Mouse (Mus musculus) kidney, adult 9 months (tissue): ENCODE measurements around the gene Nkg7.

Experiments
- DNase-seq: peaks from one replicate; pipeline ENCODE4 v3.0.0; 2022

Gene Nkg7

DNA sequence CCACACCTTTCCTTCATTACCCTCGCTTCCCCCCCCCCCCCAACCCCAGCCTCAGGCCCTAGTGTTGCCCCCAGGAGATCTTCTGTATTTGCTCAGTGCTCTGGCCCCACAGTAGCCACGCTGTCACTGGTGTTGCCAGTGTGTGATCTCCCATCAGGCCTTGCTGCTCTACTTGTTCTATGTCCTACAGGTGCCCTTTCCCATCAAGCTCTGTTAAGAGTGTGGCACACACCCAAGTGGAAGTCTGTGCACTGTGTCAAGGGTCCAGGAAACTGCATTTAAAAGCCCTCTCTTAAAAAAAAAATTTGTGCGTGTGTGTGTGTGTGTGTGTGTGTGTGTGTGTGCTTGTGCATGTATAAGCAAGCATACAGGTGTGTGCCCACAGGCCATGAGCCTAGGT lies 11.4 kb downstream of the Nkg7 start:
- peak; percentile 74 for DNase-seq

DNA sequence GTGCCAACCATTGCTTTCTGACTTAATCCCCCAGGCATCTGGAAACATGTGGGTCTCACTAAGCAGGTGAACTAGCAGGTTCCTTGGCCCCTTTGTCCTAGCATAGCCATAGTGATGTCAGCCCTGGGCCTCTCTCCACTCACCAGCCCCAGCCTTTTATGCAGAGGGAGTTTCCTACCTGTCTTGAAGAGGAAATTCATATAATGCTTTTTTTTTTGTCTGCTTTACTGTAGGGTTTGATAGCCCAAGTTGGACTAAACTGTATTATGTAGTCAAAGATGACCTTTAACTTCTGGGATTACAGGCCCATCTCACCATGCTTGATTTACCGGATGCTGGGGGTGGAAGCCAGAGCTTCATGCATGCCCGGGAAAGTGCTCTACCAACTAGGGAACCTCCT lies 12.9 kb downstream of the Nkg7 start:
- DNase-seq: no peak

DNA sequence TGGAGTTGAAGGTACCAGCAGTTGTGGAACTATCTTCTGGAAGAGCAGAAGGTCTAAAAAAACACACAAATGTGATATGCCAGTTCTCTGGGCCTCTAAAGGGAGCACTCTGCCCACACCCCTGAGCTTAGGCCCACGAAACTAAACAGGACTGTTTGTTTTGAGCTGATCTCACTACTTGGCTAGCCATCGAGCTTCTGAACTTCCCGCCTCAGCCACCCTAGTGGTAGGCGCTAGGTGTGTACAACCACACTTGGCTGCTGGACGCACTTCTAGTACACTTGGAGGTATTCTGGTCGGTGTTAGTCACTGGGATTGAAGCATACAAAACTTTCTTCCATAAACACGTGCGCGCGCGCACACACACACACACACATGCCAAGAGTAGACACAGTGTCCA lies 14.9 kb downstream of the Nkg7 start:
- no peak for DNase-seq

DNA sequence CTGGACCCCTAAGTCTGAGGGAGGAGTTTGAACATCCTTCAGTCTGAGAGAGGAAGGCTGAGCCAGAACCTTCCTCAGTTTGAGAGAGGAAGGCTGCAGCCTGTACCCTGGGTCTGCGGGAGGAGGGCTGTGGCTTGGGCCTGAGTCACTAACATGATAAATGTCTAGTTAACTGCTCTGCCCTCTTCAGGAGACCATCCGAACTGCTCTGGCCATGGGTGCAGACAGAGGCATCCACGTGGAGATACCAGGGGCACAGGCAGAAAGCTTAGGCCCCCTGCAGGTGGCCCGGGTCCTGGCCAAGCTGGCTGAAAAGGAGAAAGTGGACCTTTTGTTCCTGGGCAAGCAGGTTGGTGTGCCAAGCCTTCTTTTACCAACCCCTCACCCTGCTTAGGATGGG lies 15.7 kb downstream of the Nkg7 start:
- peak; percentile 50 for DNase-seq

DNA sequence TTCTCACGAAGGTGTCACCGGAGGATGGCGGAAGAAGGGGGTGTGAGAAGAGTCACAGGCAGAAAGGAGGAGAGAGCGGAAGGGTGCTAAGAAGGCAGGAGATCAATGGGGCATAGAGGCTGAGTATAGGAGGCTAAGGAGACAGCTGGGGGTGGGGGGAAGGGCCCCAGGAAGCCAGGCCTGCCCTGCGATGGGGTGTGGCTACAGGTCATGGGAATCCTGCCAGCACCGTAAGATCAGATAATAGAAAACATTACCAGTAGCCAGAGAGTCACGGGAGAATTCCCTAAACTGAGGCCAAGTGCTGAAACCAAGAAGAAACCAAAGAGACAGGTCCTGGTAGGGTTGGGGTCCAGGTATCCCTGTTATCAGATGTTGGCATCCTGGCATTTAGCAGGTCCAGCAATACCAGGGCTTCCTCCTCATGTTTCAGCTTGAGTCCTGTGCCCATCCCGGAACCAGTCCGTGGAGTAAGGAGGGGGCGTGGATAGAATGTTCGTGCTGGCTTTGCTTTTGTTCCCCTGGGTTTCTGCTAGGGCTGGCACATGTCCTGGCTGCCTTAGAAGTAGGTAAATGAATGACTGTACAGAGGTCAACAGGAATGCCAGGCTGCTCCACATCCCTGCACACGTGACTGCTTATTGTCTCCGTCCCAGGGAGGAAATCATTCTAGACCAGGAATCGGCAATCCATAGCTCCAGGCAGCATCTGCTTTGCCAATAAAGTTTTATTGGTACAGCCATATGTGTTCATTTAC lies 16.9 kb downstream of the Nkg7 start:
- DNase-seq: peak; percentile 92

DNA sequence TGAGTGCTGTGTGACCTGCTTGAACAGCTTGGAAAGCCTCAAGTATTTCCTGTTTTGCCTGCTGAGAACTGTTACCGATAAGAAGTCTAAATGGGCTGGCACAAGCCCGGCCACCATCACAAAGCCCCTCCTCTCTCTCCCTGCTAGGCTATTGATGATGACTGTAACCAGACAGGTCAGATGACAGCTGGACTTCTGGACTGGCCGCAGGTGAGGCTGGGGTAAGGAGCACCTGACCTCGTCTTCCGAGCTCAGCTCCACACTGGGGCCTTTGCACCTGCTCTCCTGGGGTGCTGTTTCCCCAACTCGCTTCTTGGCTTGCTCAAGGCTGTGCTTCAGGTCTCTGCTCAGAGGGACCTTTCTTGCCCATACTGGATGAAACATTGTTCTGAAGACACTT lies 17.5 kb downstream of the Nkg7 start:
- peak; percentile 65 for DNase-seq

DNA sequence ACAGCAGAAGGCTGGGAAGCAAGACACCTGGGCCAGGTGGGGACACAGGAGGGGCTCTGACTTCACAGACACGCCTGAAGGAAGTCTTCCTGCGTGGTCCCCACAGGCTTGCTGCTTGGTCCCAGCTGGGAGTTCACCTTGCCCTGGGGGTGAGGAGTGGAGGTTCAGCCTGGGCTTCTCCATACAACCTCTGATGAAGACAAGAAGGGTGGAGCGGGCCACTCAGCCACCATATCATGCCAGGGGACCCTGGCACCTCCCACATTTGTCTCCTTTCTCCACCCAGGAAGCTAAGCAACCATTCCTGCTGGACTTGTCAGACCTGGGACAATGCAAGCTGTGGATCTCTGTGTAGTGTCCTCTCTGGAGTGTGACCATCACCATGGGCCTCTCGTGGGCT lies 26.0 kb downstream of the Nkg7 start, which contains the start of gene Vsig10l:
Gene Vsig10l (plus strand): TSS at position 301 of the 400 bp plus-strand sequence.
- no peak for DNase-seq

DNA sequence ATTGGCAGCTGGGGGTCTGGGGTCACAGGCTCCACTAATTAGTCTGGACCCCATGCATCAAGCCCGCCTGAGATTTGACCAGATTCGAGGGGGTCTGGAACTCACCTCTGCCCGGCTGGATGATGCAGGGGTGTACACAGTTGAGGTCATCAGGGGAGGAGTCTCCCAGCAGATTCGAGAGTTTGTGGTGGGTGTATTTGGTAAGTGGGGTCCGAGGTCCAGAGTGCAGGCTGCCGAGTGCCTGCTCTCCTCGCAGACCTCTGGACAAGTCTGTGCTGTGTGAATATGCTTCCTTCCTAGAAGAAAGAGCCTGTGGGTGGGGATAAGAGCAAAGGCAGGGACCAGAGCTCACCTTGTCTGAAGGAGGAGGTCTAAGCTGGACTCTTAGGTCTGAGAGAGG lies 27.1 kb downstream of the Nkg7 start:
- DNase-seq: peak; percentile 44

DNA sequence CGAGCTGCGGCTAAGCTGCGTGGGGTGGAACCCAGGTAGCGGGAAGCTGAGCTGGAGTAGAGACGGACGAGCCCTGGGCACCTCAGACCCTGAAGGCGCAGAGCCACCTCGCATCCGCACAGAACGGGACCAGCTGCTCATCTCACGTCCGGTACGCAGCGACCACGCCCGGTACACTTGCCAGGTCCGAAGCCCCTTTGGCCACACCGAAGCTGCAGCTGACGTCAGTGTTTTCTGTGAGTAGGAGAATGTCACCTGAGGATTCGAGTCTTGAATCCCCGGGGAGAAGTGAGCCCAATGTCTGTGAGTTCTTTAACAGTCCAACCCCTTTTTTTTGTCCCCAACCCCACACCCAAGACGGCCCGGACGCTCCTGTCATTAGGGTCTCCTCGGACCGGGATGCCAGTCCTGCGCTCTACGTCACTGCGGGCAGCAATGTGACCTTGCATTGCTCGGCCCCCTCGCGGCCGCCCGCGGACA lies 28.0 kb downstream of the Nkg7 start:
- peak; percentile 28 for DNase-seq

DNA sequence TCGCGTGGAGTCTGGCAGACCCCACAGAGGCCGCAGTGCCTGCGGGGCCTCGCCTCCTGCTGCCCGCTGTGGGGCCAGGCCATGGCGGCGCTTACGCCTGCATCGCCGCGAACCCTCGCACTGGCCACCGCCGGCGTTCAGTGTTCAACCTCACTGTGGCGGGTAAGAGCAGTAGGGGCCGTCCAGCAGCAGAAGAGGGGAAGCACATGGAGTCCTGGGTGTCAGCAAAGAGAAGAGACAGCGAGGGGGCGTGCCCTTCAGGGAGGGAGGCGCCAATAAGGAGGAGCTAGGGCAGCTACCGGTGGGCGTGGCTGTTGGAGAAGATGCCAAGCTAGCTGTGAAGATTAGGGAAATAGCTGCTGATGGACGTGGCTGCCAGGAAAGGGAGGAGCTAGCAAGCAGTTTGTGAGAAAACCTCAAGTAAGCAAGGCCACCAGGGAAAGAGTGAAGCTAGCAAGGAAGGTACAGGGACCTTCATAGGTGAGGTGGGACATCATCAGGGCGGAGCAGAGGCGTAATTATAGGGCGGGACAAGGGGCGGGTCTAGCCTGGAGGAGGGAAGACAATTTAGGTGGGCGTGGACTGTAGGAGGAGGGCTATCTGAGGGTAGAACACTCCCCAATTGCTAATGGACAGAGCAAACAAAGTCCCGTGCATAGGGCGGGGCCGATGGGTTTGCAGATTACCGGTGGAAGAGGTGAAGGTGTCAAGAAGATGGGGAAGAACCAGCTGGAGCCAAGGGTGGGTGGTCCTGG lies 28.6 kb downstream of the Nkg7 start:
- DNase-seq: peak; percentile 96

DNA sequence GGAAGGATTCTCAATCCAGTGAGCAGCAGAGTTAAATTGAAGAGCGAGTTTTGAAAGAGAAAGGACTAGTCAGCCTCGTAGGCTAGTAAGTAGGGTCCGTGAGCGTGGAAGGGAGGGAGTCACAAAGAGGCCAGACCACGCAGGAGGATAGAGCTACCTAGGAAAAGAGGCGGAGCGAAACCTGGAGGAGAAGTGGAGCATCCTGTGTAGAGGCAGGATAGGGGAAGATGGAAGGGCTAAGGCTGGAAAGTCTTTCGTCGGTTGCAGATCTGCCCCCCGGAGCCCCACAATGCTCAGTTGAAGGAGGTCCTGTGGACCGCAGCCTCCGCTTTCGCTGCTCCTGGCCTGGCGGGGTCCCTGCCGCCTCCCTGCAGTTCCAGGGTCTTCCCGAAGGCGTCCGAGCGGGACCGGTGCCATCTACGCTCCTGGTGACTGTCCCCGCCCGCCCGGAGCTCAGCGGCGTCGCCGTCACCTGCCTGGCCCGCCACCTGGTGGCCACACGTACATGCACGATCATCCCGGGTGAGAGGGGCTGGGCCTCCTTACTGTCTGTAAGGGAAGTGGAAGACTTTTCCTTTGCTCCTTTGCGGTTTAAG lies 29.3 kb downstream of the Nkg7 start:
- DNase-seq: peak; percentile 79

DNA sequence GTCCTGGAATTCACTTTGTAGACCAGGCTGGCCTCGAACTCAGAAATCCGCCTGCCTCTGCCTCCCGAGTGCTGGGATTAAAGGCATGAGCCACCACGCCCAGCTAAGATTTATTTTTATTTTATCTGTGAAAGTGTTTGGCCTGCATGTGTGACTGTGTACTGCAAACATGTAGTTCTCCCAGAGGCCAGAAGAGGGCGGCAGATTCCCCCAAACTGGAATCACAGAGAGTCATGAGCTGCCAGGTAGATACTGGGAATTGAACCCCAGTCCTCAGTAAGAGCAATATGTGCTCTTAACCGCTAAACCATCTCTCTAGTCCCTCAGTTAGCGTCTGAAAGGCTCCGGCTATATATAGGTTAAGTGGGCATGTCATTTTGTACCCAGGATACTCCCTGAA lies 33.5 kb downstream of the Nkg7 start:
- peak; percentile 49 for DNase-seq

DNA sequence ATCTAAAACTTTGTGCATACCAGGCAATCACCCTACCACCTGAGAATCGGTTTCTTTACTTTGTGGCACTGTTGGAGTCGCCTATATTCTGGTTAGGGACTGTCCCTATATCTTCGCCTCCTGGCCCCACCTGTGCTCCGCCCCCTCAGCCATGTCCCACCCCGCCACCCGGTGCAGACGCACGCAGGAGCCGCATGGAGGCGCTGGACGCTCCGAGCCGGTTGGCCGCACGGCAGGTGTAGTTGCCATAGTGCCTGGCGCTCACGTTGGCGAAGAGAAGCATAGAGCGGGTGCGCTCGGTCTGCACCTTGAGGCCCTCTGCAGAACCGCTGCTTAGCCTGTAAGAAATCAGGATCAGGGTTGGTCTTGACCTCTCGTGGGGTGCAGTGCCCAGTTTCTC lies 38.8 kb downstream of the Nkg7 start:
- DNase-seq: no peak

DNA sequence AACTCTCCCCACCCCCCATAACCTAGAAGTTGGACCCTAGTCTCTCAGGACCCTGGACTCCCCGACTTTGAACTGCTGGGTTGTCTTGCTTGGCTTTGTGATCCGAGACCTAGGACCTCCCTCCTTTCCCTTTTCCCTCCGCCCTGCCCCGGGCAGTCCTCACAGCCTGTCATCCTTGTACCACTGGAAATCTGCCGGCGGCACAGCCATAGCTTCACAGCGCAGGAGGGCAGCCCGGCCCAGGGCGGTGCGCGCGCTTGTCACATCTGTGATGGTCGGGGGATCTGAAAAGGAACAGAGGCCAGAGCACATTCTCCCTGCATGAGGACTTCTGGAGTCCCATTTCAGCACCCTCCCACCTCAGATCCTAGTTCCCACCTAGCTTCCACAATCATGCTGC lies 39.5 kb downstream of the Nkg7 start:
- DNase-seq: no peak

DNA sequence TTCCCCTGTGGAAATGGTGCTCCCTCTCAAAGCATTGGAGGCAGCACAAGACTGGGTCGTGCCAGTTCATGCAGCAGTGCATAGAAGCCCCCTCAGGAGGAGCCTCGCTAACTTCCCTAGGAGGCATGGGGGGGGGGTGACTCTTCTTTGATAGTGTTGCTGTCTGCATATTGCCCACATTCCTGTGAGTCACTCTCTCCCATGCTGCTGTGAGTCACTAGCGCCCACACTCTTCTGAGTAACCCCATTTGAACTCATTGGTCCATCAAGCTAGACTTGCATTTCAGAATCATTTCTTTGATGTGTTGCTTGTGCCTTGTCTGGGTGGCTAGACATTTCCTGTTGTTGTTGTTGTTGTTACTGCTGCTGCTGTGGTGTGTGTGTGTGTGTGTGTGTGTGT lies 44.3 kb downstream of the Nkg7 start:
- no peak for DNase-seq

DNA sequence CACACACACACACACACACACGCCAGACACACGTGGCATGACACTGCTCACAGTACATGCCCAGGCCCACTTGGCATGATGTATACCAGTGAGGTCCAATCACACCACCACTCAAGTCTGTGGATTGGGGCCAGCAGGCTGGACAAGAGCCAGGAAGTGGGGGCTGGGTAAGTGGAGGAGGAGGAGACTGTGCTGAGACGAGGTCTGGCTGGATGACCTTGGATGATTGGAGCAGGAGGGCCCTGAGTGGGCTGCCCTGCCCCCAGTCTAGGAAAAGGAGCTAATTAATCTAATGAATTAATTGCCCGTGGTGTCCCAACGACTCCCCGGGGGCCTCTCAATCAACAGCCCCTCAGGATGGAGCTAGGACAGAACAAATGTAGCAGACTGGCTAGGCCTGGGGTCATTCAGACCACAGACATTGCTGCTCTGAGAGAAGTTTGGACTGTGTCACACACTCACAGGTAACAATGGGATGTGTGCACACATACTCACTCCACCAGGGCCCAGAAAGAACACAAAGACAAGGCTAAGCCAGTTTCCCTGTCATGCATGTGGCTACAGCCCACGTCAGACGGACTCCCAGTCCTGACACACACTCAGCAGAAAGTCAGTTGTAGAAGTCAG lies 45.3 kb downstream of the Nkg7 start:
- DNase-seq: peak; percentile 33

DNA sequence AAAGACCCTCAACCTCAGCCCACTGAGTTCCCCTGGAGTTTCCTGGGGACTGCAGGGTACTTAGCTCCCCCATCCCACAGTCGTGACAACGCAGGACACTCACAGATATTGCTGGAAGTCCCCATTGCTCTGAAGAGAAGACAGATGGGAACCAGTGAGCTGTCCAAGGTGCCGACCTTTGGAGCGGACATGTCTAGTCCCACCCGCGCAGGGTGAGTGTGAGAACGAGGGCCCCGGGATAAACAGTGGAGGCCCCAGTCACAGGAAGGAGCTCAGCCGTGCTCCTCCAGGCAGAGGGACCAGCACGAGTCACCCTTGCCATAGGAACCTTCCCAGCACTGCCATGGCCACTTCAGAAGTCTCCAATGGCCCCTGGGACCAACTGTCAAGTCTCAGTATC lies 46.4 kb downstream of the Nkg7 start:
- no peak for DNase-seq
